Mouse (Mus musculus) colon, adult 2 months (tissue): Measurements from ENCODE around the gene Zap70. TPM values are rescaled to one million over a fixed set of nuclear protein-coding genes. Genes with fewer than 3 reads are reported as not detected.

Experiments used
- polyA plus RNA-seq: library from polyadenylated mRNA; depleted of rRNA; stranded (reverse); fragments of >200 nt; gene quantifications from 2 replicates; pipeline ENCODE4 v1.2.3, GENCODE M21; 2012; rRNA removed

Gene Zap70
- polyA plus RNA-seq: 2.6 and 3.7 TPM in 2 replicates

GRCm38 (mm10) chr1:36761568-36761967 lies at the start of gene Zap70:
Gene Zap70 (plus strand): TSS chr1:36761798.

DNA sequence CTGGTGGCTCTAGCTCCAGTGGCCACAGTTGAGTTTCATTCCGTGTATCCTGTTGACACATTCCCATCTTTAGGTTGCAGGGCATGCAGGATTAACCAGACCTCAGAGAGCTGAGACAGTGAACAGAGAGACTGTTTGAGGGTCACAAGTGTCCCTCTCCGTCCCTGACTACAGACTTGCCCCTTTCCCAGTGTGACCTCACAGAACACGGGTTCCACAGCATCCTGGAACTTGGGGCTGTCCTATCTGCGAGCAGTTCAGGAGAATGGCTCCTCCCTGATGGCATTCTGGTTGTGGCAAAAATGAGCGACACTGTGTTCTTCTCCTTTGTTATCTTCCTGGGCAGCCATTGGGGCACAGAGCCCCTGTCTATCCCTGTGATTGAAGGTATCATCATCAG lies 47.3 kb upstream of the Zap70 start, which contains the start of gene Actr1b:
Gene Actr1b (minus strand): TSS at position 112 of the 400 bp plus-strand sequence.

Other genes with a start within 250 kb of the Zap70 start
- gene Cnnm3, start 249.9 kb upstream of the Zap70 start, polyA plus RNA-seq: 30.6 and 31.2 TPM in 2 replicates
- 14.0 and 16.0 TPM in 2 replicates for gene Ankrd23, start 224.9 kb upstream of the Zap70 start, polyA plus RNA-seq
- not detected in 2 replicates for gene Gm42417, start 222.4 kb upstream of the Zap70 start, polyA plus RNA-seq
- gene Ankrd39, start 214.4 kb upstream of the Zap70 start, polyA plus RNA-seq: 23.2 and 24.1 TPM in 2 replicates
- gene Sema4c, start 203.4 kb upstream of the Zap70 start, polyA plus RNA-seq: 11.5 and 11.7 TPM in 2 replicates
- 1.5 and 1.8 TPM in 2 replicates for gene Fam178b, start 78.6 kb upstream of the Zap70 start, polyA plus RNA-seq
- gene Cox5b, start 70.3 kb upstream of the Zap70 start, polyA plus RNA-seq: 927 and 1,094 TPM in 2 replicates
- not detected in 2 replicates for gene 4933424G06Rik, start 51.6 kb upstream of the Zap70 start, polyA plus RNA-seq
- 181 and 201 TPM in 2 replicates for gene Actr1b, start 47.4 kb upstream of the Zap70 start, polyA plus RNA-seq
- 30.9 and 38.1 TPM in 2 replicates for gene Tmem131, start 181.9 kb downstream of the Zap70 start, polyA plus RNA-seq